Mouse (Mus musculus) lung, adult 2 months (tissue): ENCODE data around the gene Prss50.

Source experiments
- CTCF ChIP-seq: fragments of 200-500 bp; IDR thresholded peaks from 2 replicates; pipeline ENCODE4 v1.5.1; 2011; ENCODE audit warnings: mild to moderate bottlenecking, low read length, control low read depth; ENCODE audit not compliant: insufficient read depth
- POLR2A ChIP-seq: fragments of 200-500 bp; IDR thresholded peaks from 2 replicates; pipeline ENCODE4 v1.6.1; 2011; ENCODE audit warnings: low read depth, mild to moderate bottlenecking, control low read depth, low read length, borderline replicate concordance; ENCODE audit errors: extremely low read depth

DNA sequence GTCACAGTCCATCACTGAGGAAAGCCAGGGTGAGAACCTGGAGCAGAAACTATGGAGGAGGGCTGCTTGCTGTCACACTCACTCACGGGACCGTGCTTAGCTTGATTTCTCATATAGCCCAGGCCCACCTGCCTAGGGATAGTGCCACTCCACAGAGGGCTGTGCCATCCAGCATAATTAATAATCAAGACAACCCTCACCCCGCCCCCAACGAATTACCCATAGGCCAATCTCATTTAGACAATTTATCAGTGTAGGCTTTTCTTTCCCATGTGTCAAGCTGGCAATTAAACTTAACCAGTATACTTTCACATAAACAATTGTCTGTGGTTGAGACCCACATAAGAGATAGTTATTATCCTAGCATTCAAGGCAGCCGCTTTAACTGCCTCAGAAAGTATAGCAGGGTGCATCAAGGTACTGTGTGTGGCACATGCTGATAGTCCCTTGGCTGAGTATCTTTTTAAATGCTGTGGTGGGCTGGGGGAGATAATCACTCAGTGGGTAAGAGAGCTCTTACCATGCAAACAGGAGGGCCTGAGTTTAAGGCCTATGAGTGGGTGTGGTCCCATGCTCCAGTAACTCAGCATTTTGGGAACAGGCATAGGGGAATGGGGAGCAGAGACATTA is 1.3 kb downstream of the Prss50 start:
- no peak for TF ChIP-seq POLR2A
- no peak for TF ChIP-seq CTCF
